Mouse (Mus musculus) limb, embryonic 13.5 days (tissue): ENCODE data around the gene R3hdm4. TPM values are rescaled to one million over a fixed set of nuclear protein-coding genes. Genes with fewer than 3 reads are reported as not detected.

Experiments
- ATAC-seq: fragments of 200-750 bp; cut with Nextera tagmentation; 2 replicates; pipeline ENCODE4 v1.8.0; 2017; ENCODE audit warnings: low read depth, moderate number of reproducible peaks, moderate TSS enrichment; ENCODE audit not compliant: low FRiP score
- H3K27ac ChIP-seq: fragments of 300-500 bp; sonication (generic); 2 replicates; pipeline ENCODE4 v1.5.1; 2015; ENCODE audit warnings: inconsistent platforms, mild to moderate bottlenecking, moderate library complexity
- H3K27me3 ChIP-seq: fragments of 300-500 bp; sonication (generic); 2 replicates; pipeline ENCODE4 v1.6.1; 2015; ENCODE audit warnings: mild to moderate bottlenecking, inconsistent platforms
- H3K36me3 ChIP-seq: fragments of 300-500 bp; sonication (generic); 2 replicates; pipeline ENCODE4 v1.6.1; 2015; ENCODE audit warnings: inconsistent platforms, mild to moderate bottlenecking, moderate library complexity
- H3K4me1 ChIP-seq: fragments of 300-500 bp; sonication (generic); 2 replicates; pipeline ENCODE4 v1.6.1; 2015; ENCODE audit warnings: inconsistent platforms
- H3K4me2 ChIP-seq: fragments of 300-500 bp; sonication (generic); replicated peaks from 2 replicates; pipeline ENCODE4 v1.6.1; 2015; ENCODE audit warnings: inconsistent platforms, mild to moderate bottlenecking, moderate library complexity
- H3K4me3 ChIP-seq: fragments of 300-500 bp; sonication (generic); 2 replicates; pipeline ENCODE4 v1.5.1; 2015; ENCODE audit warnings: moderate library complexity, mild to moderate bottlenecking, inconsistent platforms
- H3K9ac ChIP-seq: fragments of 300-500 bp; sonication (generic); 2 replicates; pipeline ENCODE4 v1.6.1; 2015; ENCODE audit warnings: mild to moderate bottlenecking, inconsistent platforms
- H3K9me3 ChIP-seq: fragments of 300-500 bp; sonication (generic); 2 replicates; pipeline ENCODE4 v1.6.1; 2016; ENCODE audit warnings: inconsistent platforms
- WGBS: fragments of 180-500 bp; shearing (Covaris S2); methylation state at CpG from one replicate; pipeline ENCODE4 v1.1.7; 2015; 5-methylcytosine and 5-hydroxymethylcytosine counted together
- polyA plus RNA-seq: library from polyadenylated mRNA; unstranded; fragments of >200 nt; fragmentation: Nextera tagmentation; extraction: Ambion mirVana; gene quantifications from 2 replicates; pipeline ENCODE4 v1.2.1, GENCODE M21; 2015

Gene R3hdm4
- polyA plus RNA-seq, 1 experiment from 2014 or later: 186 TPM

- no peak overlapping the region for H3K27ac ChIP-seq
- WGBS: 26% methylated on average over 4 of the region's 4 CpGs
- no peak overlapping the region for H3K4me3 ChIP-seq
- peaks cover 23% of the 10 kb centered on the region for H3K4me1 ChIP-seq
- H3K9ac ChIP-seq: no peak overlapping the region
- no peak for ATAC-seq
- no peaks in the 10 kb centered on the region for H3K27me3 ChIP-seq
- no peak overlapping the region for H3K4me2 ChIP-seq
- H3K9me3 ChIP-seq: no peaks in the 10 kb centered on the region
- H3K36me3 ChIP-seq: peaks cover 19% of the 10 kb centered on the region
Observed at GRCm38 (mm10) chr10:79956643-79957154, 35.7 kb upstream of the R3hdm4 start.

- H3K9me3 ChIP-seq: no peaks in the 10 kb centered on the region
- no peaks in the 10 kb centered on the region for H3K27me3 ChIP-seq
- no peak overlapping the region for H3K4me3 ChIP-seq
- peaks cover 17% of the 10 kb centered on the region for H3K4me1 ChIP-seq
- 69% methylated on average over 9 of the region's 9 CpGs for WGBS
- H3K27ac ChIP-seq: peak overlapping the region; percentile 39; the same call in 1 of the 2 replicates
- peaks cover 27% of the 10 kb centered on the region for H3K36me3 ChIP-seq
- ATAC-seq: no peak
- peak overlapping the region; percentile 50; the same call in 1 of the 2 replicates for H3K9ac ChIP-seq
- H3K4me2 ChIP-seq: no peak overlapping the region
Observed at GRCm38 (mm10) chr10:79955691-79956090, 34.7 kb upstream of the R3hdm4 start.

GRCm38 (mm10) chr10:79953946-79954345 is 32.9 kb upstream of the R3hdm4 start:
- Histone ChIP-seq H3K36me3 (peaks cover 44% of the 10 kb centered on the region), H3K27me3 (no peaks in the 10 kb centered on the region), H3K9me3 (no peaks in the 10 kb centered on the region), H3K4me3 (no peak overlapping the region), H3K9ac (0 out of 2 replicates have a peak overlapping the region, but pooled peaks have one; percentile 19), H3K4me1 (peaks cover 15% of the 10 kb centered on the region), H3K27ac (peak overlapping the region; percentile 34; the same call in 1 of the 2 replicates), H3K4me2 (no peak overlapping the region)
- ATAC-seq: no peak
- WGBS: 78% methylated on average over 6 of the region's 6 CpGs

- Histone ChIP-seq H3K27me3 (no peaks in the 10 kb centered on the region), H3K9me3 (no peaks in the 10 kb centered on the region), H3K4me3 (no peak overlapping the region), H3K27ac (no peak overlapping the region), H3K9ac (no peak overlapping the region), H3K4me1 (peaks cover 27% of the 10 kb centered on the region), H3K4me2 (no peak overlapping the region), H3K36me3 (peaks cover 69% of the 10 kb centered on the region)
- ATAC-seq: no peak
- WGBS: 89% methylated on average over 18 of the region's 18 CpGs
Observed at GRCm38 (mm10) chr10:79950661-79951060, 29.7 kb upstream of the R3hdm4 start.

- Histone ChIP-seq H3K4me2 (no peak overlapping the region), H3K4me1 (peaks cover 28% of the 10 kb centered on the region), H3K9ac (no peak overlapping the region), H3K4me3 (no peak overlapping the region), H3K27ac (no peak overlapping the region), H3K9me3 (no peaks in the 10 kb centered on the region), H3K27me3 (no peaks in the 10 kb centered on the region), H3K36me3 (peaks cover 69% of the 10 kb centered on the region)
- ATAC-seq: no peak
- WGBS: 85% methylated on average over 4 of the region's 4 CpGs
Observed at GRCm38 (mm10) chr10:79949873-79950272, 28.9 kb upstream of the R3hdm4 start.

GRCm38 (mm10) chr10:79947502-79947901 is 26.5 kb upstream of the R3hdm4 start:
- no peak overlapping the region for H3K27ac ChIP-seq

GRCm38 (mm10) chr10:79946752-79947322 is 25.8 kb upstream of the R3hdm4 start:
- WGBS: 22% methylated on average over 7 of the region's 7 CpGs
- Histone ChIP-seq H3K9me3 (no peaks in the 10 kb centered on the region), H3K27me3 (no peaks in the 10 kb centered on the region), H3K4me3 (no peak overlapping the region), H3K4me1 (peaks cover 43% of the 10 kb centered on the region), H3K27ac (peak overlapping the region; percentile 16; the same call in 1 of the 2 replicates), H3K4me2 (peak overlapping the region; percentile 23; the same call in 1 of the 2 replicates), H3K9ac (peak overlapping the region; percentile 31), H3K36me3 (peaks cover 64% of the 10 kb centered on the region)
- ATAC-seq: 0 out of 2 replicates have a peak, but pooled peaks have one; percentile 14

More at GRCm38 (mm10) chr10:79947502-79947901, 26.5 kb upstream of the R3hdm4 start:
- no peak overlapping the region for H3K4me3 ChIP-seq
- no peaks in the 10 kb centered on the region for H3K9me3 ChIP-seq
- peaks cover 43% of the 10 kb centered on the region for H3K4me1 ChIP-seq
- H3K4me2 ChIP-seq: 0 out of 2 replicates have a peak overlapping the region, but pooled peaks have one; percentile 1
- WGBS: 68% methylated on average over 6 of the region's 6 CpGs
- H3K36me3 ChIP-seq: peaks cover 59% of the 10 kb centered on the region
- peak overlapping the region; percentile 31; the same call in 1 of the 2 replicates for H3K9ac ChIP-seq
- H3K27me3 ChIP-seq: no peaks in the 10 kb centered on the region
- no peak for ATAC-seq

GRCm38 (mm10) chr10:79945507-79946234 is 24.7 kb upstream of the R3hdm4 start:
- no peaks in the 10 kb centered on the region for H3K27me3 ChIP-seq
- WGBS: 18% methylated on average over 16 of the region's 16 CpGs
- peaks cover 63% of the 10 kb centered on the region for H3K36me3 ChIP-seq
- peak overlapping the region; percentile 51 for H3K9ac ChIP-seq
- H3K4me1 ChIP-seq: peaks cover 43% of the 10 kb centered on the region
- no peak overlapping the region for H3K4me3 ChIP-seq
- H3K9me3 ChIP-seq: no peaks in the 10 kb centered on the region
- ATAC-seq: peak; percentile 38; the same call in 1 of the 2 replicates
- peak overlapping the region; percentile 52; the same call in 1 of the 2 replicates for H3K27ac ChIP-seq
- peak overlapping the region; percentile 32 for H3K4me2 ChIP-seq

- Histone ChIP-seq H3K4me1 (peaks cover 43% of the 10 kb centered on the region), H3K4me3 (no peak overlapping the region), H3K27ac (peak overlapping the region; percentile 18; the same call in 1 of the 2 replicates), H3K36me3 (peaks cover 57% of the 10 kb centered on the region), H3K4me2 (no peak overlapping the region), H3K9me3 (no peaks in the 10 kb centered on the region), H3K9ac (0 out of 2 replicates have a peak overlapping the region, but pooled peaks have one; percentile 45), H3K27me3 (no peaks in the 10 kb centered on the region)
- no peak for ATAC-seq
- 60% methylated on average over 9 of the region's 9 CpGs for WGBS
Observed at GRCm38 (mm10) chr10:79943471-79943901, 22.5 kb upstream of the R3hdm4 start.

GRCm38 (mm10) chr10:79942988-79943387 is 22.0 kb upstream of the R3hdm4 start:
- Histone ChIP-seq H3K27me3 (no peaks in the 10 kb centered on the region), H3K27ac (no peak overlapping the region), H3K9me3 (no peaks in the 10 kb centered on the region), H3K4me2 (no peak overlapping the region), H3K9ac (no peak overlapping the region), H3K4me3 (no peak overlapping the region), H3K4me1 (peaks cover 43% of the 10 kb centered on the region), H3K36me3 (peaks cover 57% of the 10 kb centered on the region)
- no peak for ATAC-seq
- 85% methylated on average over 1 of the region's 1 CpGs for WGBS

- Histone ChIP-seq H3K4me1 (peaks cover 43% of the 10 kb centered on the region), H3K4me2 (no peak overlapping the region), H3K4me3 (no peak overlapping the region), H3K9ac (no peak overlapping the region), H3K27ac (no peak overlapping the region; the same call in 1 of the 2 replicates), H3K27me3 (no peaks in the 10 kb centered on the region), H3K36me3 (peaks cover 54% of the 10 kb centered on the region), H3K9me3 (no peaks in the 10 kb centered on the region)
- 47% methylated on average over 7 of the region's 7 CpGs for WGBS
- ATAC-seq: no peak
Observed at GRCm38 (mm10) chr10:79940749-79941148, 19.7 kb upstream of the R3hdm4 start.
